Mouse (Mus musculus): Measurements from ENCODE around the gene Mylk3. TPM values are rescaled to one million over a fixed set of nuclear protein-coding genes. Genes with fewer than 3 reads are reported as not detected.

Mylk3 gene
- polyA plus RNA-seq, 1 experiment from 2014 or later, result 3.1 TPM

GRCm38 (mm10) chr8:85395681-85396431 is 9.7 kb upstream of the Mylk3 start:
- H3K27me3 ChIP-seq (replicated peaks; ENCODE audit: control insufficient read depth, insufficient read depth, low read length), result no peaks in the 10 kb centered on the region
- ATAC-seq (replicated peaks; ENCODE audit: low FRiP score, low TSS enrichment, low read depth) (no peak), DNase-seq (ENCODE audit: low spot score) (no peak)
- 83% methylated on average over 8 of the region's 8 CpGs for WGBS
- no peak overlapping the region for H3K4me2 ChIP-seq (ENCODE audit: low read length)
- no peaks in the 10 kb centered on the region for H3K9me3 ChIP-seq (ENCODE audit: control insufficient read depth, low read length)
- H3K4me3 ChIP-seq (ENCODE audit: low read depth, low read length), result no peak overlapping the region
- H3K9ac ChIP-seq (ENCODE audit: low read length), result no peak overlapping the region
- no peaks in the 10 kb centered on the region for H3K4me1 ChIP-seq (replicated peaks; ENCODE audit: control insufficient read depth, insufficient read depth, low read length)
- H3K36me3 ChIP-seq (ENCODE audit: control insufficient read depth, insufficient read depth, low read length), result no peaks in the 10 kb centered on the region
- H3K27ac ChIP-seq (ENCODE audit: low read depth), result no peak overlapping the region

- ATAC-seq (replicated peaks; ENCODE audit: low FRiP score, low TSS enrichment, low read depth) (no peak), DNase-seq (ENCODE audit: low spot score) (no peak)
- Histone ChIP-seq H3K36me3 (ENCODE audit: control insufficient read depth, insufficient read depth, low read length) (no peaks in the 10 kb centered on the region), H3K4me2 (ENCODE audit: low read length) (no peak overlapping the region), H3K4me3 (ENCODE audit: low read depth, low read length) (no peak overlapping the region), H3K9me3 (ENCODE audit: control insufficient read depth, low read length) (no peaks in the 10 kb centered on the region), H3K4me1 (replicated peaks; ENCODE audit: control insufficient read depth, insufficient read depth, low read length) (no peaks in the 10 kb centered on the region), H3K9ac (ENCODE audit: low read length) (no peak overlapping the region), H3K27me3 (replicated peaks; ENCODE audit: control insufficient read depth, insufficient read depth, low read length) (no peaks in the 10 kb centered on the region), H3K27ac (ENCODE audit: low read depth) (no peak overlapping the region)
- 78% methylated on average over 3 of the region's 3 CpGs for WGBS
Observed at GRCm38 (mm10) chr8:85395017-85395416, 8.9 kb upstream of the Mylk3 start.

GRCm38 (mm10) chr8:85393199-85393598 is 7.1 kb upstream of the Mylk3 start:
- H3K4me2 ChIP-seq (ENCODE audit: low read length), result no peak overlapping the region
- no peak overlapping the region for H3K27ac ChIP-seq (ENCODE audit: low read depth)
- ATAC-seq (replicated peaks; ENCODE audit: low FRiP score, low TSS enrichment, low read depth) (no peak), DNase-seq (ENCODE audit: low spot score) (no peak)
- whole genome bisulfite sequencing, result 85% methylated on average over 6 of the region's 6 CpGs
- H3K36me3 ChIP-seq (ENCODE audit: control insufficient read depth, insufficient read depth, low read length), result no peaks in the 10 kb centered on the region
- no peaks in the 10 kb centered on the region for H3K27me3 ChIP-seq (replicated peaks; ENCODE audit: control insufficient read depth, insufficient read depth, low read length)
- H3K9ac ChIP-seq (ENCODE audit: low read length), result no peak overlapping the region
- H3K4me3 ChIP-seq (ENCODE audit: low read depth, low read length), result no peak overlapping the region
- H3K9me3 ChIP-seq (ENCODE audit: control insufficient read depth, low read length), result no peaks in the 10 kb centered on the region
- no peaks in the 10 kb centered on the region for H3K4me1 ChIP-seq (replicated peaks; ENCODE audit: control insufficient read depth, insufficient read depth, low read length)

- Histone ChIP-seq H3K27me3 (replicated peaks; ENCODE audit: control insufficient read depth, insufficient read depth, low read length) (no peaks in the 10 kb centered on the region), H3K36me3 (ENCODE audit: control insufficient read depth, insufficient read depth, low read length) (no peaks in the 10 kb centered on the region)
- WGBS, result 55% methylated on average over 1 of the region's 1 CpGs
Observed at GRCm38 (mm10) chr8:85391438-85391837, 5.3 kb upstream of the Mylk3 start.

GRCm38 (mm10) chr8:85381926-85382325 is 4.2 kb downstream of the Mylk3 start:
- 62% methylated on average over 4 of the region's 4 CpGs for WGBS
- H3K4me2 ChIP-seq (ENCODE audit: low read length), result no peak overlapping the region
- H3K4me1 ChIP-seq (replicated peaks; ENCODE audit: control insufficient read depth, insufficient read depth, low read length), result peaks cover 21% of the 10 kb centered on the region
- no peak for ATAC-seq (replicated peaks; ENCODE audit: low FRiP score, low TSS enrichment, low read depth)
- H3K9ac ChIP-seq (ENCODE audit: low read length), result no peak overlapping the region
- H3K4me3 ChIP-seq (ENCODE audit: low read depth, low read length), result no peak overlapping the region
- no peaks in the 10 kb centered on the region for H3K27me3 ChIP-seq (replicated peaks; ENCODE audit: control insufficient read depth, insufficient read depth, low read length)
- no peaks in the 10 kb centered on the region for H3K36me3 ChIP-seq (ENCODE audit: control insufficient read depth, insufficient read depth, low read length)
- H3K9me3 ChIP-seq (ENCODE audit: control insufficient read depth, low read length), result no peaks in the 10 kb centered on the region
- DNase-seq (ENCODE audit: low spot score), result no peak
- no peak overlapping the region for H3K27ac ChIP-seq (ENCODE audit: low read depth)

More at GRCm38 (mm10) chr8:85391438-85391837, 5.3 kb upstream of the Mylk3 start:
- Histone ChIP-seq H3K4me2 (ENCODE audit: low read length) (no peak overlapping the region), H3K27ac (ENCODE audit: low read depth) (no peak overlapping the region), H3K4me3 (ENCODE audit: low read depth, low read length) (no peak overlapping the region), H3K4me1 (replicated peaks; ENCODE audit: control insufficient read depth, insufficient read depth, low read length) (no peaks in the 10 kb centered on the region), H3K9ac (ENCODE audit: low read length) (no peak overlapping the region), H3K9me3 (ENCODE audit: control insufficient read depth, low read length) (no peaks in the 10 kb centered on the region)
- no peak for ATAC-seq (replicated peaks; ENCODE audit: low FRiP score, low TSS enrichment, low read depth)
- no peak for DNase-seq (ENCODE audit: low spot score)

GRCm38 (mm10) chr8:85380824-85381209 is 5.3 kb downstream of the Mylk3 start:
- DNase-seq (ENCODE audit: low spot score), result no peak
- ATAC-seq (replicated peaks; ENCODE audit: low FRiP score, low TSS enrichment, low read depth), result peak; percentile 43; the same call in 1 of the 2 replicates

GRCm38 (mm10) chr8:85380123-85380823 is 5.9 kb downstream of the Mylk3 start:
- Histone ChIP-seq H3K4me2 (ENCODE audit: low read length) (no peak overlapping the region), H3K9me3 (ENCODE audit: control insufficient read depth, low read length) (no peaks in the 10 kb centered on the region), H3K27ac (ENCODE audit: low read depth) (no peak overlapping the region), H3K4me3 (ENCODE audit: low read depth, low read length) (no peak overlapping the region), H3K9ac (ENCODE audit: low read length) (no peak overlapping the region), H3K27me3 (replicated peaks; ENCODE audit: control insufficient read depth, insufficient read depth, low read length) (no peaks in the 10 kb centered on the region), H3K36me3 (ENCODE audit: control insufficient read depth, insufficient read depth, low read length) (no peaks in the 10 kb centered on the region), H3K4me1 (replicated peaks; ENCODE audit: control insufficient read depth, insufficient read depth, low read length) (peaks cover 21% of the 10 kb centered on the region)
- 70% methylated on average over 10 of the region's 10 CpGs for WGBS
- ATAC-seq (replicated peaks; ENCODE audit: low FRiP score, low TSS enrichment, low read depth) (no peak), DNase-seq (ENCODE audit: low spot score) (no peak)

More at GRCm38 (mm10) chr8:85380824-85381209, 5.3 kb downstream of the Mylk3 start:
- Histone ChIP-seq H3K27me3 (replicated peaks; ENCODE audit: control insufficient read depth, insufficient read depth, low read length) (no peaks in the 10 kb centered on the region), H3K4me2 (ENCODE audit: low read length) (no peak overlapping the region), H3K27ac (ENCODE audit: low read depth) (no peak overlapping the region), H3K9ac (ENCODE audit: low read length) (no peak overlapping the region), H3K4me3 (ENCODE audit: low read depth, low read length) (no peak overlapping the region), H3K9me3 (ENCODE audit: control insufficient read depth, low read length) (no peaks in the 10 kb centered on the region), H3K4me1 (replicated peaks; ENCODE audit: control insufficient read depth, insufficient read depth, low read length) (peaks cover 21% of the 10 kb centered on the region), H3K36me3 (ENCODE audit: control insufficient read depth, insufficient read depth, low read length) (no peaks in the 10 kb centered on the region)
- 23% methylated on average over 8 of the region's 8 CpGs for WGBS

GRCm38 (mm10) chr8:85379142-85379781 is 6.9 kb downstream of the Mylk3 start:
- no peak overlapping the region for H3K4me3 ChIP-seq (ENCODE audit: low read depth, low read length)
- no peak overlapping the region for H3K9ac ChIP-seq (ENCODE audit: low read length)
- no peaks in the 10 kb centered on the region for H3K9me3 ChIP-seq (ENCODE audit: control insufficient read depth, low read length)
- ATAC-seq (replicated peaks; ENCODE audit: low FRiP score, low TSS enrichment, low read depth), result 0 out of 2 replicates have a peak, but pooled peaks have one; percentile 58
- peak overlapping the region; percentile 70; the same call in 1 of the 2 replicates for H3K27ac ChIP-seq (ENCODE audit: low read depth)
- DNase-seq (ENCODE audit: low spot score), result peak; percentile 64
- no peaks in the 10 kb centered on the region for H3K27me3 ChIP-seq (replicated peaks; ENCODE audit: control insufficient read depth, insufficient read depth, low read length)
- no peak overlapping the region for H3K4me2 ChIP-seq (ENCODE audit: low read length)
- no peaks in the 10 kb centered on the region for H3K36me3 ChIP-seq (ENCODE audit: control insufficient read depth, insufficient read depth, low read length)
- H3K4me1 ChIP-seq (replicated peaks; ENCODE audit: control insufficient read depth, insufficient read depth, low read length), result peaks cover 21% of the 10 kb centered on the region
- WGBS, result 18% methylated on average over 2 of the region's 2 CpGs
